Mouse (Mus musculus) gastrocnemius, postnatal 25 days (tissue): Measurements from ENCODE around the gene Ankrd52. TPM values are rescaled to one million over a fixed set of nuclear protein-coding genes. Genes with fewer than 3 reads are reported as not detected.
A peak's percentile ranks its signal among the peaks of the same experiment; 100 is the strongest.
"Not testable (repeated sequence)": the region's sequence is repeated elsewhere in the genome, so short reads cannot be mapped to it uniquely, and the experiment has no call there.

Source experiments
- DNase-seq: peaks from one replicate; pipeline ENCODE4 v3.0.0; 2022
- long read RNA-seq, 2 experiments: library from polyadenylated mRNA; stranded (forward); transcript quantifications; one replicate each; pipeline ENCODE4 v2.0.0; 2021
- total RNA-seq, 2 experiments: library from RNA; stranded (reverse); gene quantifications; 1 replicate in 1 of 2; 2 replicates in 1 of 2; pipeline ENCODE4 v1.2.3; 2021

Gene Ankrd52
- 10 to 100 TPM; 61.5 to 70.1 TPM for total RNA-seq
- long read RNA-seq, experiment 1, full-length matches to known transcripts = 1 of 23 reads
- long read RNA-seq, experiment 1, partial matches to known transcripts = 1 of 23 reads
- long read RNA-seq, experiment 1, other reads (novel, unspliced or antisense) = 21 of 23 reads
- long read RNA-seq, experiment 2, partial matches to known transcripts = 0 of 8 reads
- long read RNA-seq, experiment 2, other reads (novel, unspliced or antisense) = 8 of 8 reads

DNA sequence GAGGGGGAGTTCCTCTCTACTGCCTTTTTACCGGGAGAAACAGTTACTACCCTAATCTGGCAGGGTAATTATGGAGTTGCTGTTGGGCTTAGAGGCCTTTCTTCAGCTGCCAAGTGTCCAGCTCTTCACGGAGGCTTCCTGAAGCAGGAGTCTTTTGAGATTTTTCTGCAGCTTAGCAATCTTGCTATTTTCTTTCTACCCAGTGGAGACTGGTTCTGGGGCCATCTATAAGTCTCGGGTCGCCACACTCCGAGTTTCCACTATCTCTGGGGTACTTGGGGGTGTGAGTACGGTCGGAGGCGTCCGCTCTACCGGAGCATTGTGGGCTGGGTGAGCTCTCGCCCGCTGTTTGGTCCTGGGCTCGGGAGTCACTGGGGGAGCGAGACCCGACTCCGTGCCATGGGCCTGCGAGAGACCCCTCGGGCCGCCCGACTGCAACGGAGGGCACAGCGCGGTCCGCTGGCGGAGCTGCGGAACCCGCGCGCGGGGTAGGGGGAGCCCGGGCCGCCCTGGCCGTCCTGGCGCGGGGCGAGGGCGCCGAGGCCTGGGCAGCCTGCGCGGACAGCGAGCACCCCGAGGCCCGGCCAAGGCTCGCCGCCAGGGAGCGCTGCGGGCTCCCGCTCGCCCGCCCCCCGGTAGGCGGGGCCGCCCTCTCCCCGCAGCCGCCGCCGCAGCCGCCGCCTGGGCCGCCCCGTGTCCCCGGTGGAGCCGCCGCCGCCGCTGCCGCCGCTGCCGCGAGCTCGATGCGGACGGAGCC is at the start of gene Ankrd52:
TSS of gene Ankrd52 (plus strand) at position 661 of the 757 bp plus-strand sequence.
- DNase-seq = peak; percentile 90

DNA sequence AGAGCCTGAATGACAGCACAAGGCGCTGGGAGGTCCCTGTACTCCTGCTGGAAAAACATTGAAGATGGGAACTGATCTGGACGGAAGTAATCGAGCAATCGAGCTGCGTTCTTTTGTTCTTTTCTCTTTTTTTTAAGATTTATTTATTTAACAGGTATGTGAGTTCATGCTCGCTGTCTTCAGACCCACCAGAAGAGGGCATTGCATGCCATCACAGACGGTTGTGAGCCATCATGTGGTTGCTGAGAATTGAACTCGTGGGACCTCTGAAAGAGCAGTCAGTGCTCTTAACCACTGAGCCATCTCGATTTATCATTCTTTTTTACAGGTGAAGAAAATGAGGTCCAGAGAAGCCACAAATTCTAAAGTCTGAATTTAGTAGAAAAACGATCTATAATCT is 49.3 kb upstream of the Ankrd52 start:
- no peak for DNase-seq

DNA sequence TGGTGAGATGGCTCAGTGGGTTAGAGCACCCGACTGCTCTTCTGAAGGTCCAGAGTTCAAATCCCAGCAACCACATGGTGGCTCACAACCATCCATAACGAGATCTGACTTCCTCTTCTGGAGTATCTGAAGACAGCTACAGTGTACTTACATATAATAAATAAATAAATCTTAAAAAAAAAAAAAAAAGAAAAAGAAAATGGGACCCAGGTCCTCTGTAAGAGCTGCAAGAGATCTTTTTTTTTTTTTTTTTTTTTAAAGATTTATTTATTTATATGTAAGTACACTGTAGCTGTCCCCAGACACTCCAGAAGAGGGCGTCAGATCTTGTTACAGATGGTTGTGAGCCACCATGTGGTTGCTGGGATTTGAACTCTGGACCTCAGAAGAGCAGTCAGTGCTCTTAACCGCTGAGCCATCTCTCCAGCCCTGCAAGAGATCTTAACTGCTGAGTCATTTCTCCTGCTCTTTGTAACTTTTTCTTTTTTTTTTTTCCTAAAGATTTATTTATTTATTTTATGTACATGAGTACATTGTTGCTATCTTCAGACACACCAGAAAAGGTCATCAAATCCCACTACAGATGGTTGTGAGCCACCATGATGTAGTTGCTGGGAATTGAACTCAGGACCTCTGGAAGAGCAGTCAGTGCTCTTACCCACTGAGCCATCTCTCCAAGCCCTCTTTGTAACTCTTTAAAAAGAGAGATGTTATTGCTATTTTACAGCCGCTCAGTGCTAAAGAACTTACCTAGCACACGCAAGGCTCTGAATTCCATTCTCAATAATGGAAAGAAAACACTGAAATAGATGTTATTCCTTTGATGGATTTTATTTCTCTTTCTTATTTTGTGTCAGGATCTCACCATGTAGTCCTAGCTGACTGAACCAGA is 44.3 kb upstream of the Ankrd52 start:
- DNase-seq = not testable (repeated sequence)

DNA sequence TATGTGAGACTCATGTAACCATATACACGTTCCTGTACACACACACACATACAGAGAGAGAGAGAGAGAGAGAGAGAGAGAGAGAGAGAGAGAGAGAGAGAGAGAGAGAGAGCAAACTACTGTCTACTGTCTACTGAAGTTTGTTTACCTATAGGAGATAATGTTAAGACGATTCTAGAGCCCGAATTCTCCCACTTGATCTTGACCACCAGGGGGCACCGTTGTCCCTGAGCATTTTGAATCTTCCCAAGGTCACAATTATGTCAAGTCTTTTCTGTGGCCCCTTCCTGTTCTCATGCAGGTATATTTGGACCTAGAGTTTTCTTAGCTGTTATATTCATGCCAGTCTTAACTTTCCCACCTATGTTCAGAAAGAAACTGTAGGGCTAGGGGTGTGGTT is 41.3 kb upstream of the Ankrd52 start:
- peak; percentile 47 for DNase-seq

DNA sequence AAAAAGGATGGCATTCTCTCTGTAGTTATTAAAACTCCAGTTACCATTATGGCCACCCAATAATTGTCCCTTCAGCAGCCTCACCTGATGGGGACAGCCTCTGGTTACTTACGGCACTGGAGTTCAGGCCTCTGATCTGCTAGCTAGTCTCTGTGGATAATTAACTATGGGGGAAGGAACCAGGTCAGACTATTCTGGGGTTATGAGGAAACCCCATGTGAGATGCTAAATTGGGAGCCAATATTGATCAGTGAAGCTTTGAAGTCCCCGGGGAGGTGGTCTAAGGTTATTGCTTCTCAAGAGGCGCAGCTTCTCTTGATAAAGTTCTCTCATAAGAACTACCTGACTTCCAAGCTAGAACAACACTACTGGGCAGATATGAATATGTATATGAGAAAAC is 40.7 kb upstream of the Ankrd52 start:
- no peak for DNase-seq

DNA sequence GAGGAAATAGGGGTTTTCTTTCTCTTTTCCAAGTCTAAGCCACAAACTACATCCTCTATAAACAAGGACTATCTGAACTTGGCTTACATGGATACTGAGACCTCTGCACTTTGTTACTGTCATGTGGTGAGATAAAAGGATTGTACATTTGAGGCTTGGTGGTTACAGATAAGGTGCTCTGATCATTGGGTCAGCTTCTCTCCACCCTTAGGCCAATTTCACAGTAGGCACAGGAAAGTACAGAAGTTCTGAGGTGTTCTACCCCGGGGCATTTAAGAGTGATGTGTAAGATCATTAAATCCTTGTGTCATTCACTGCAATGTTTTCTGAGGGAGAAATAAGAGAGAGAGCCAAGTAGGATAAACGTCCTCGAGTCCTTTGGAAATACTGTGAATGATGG is 40.3 kb upstream of the Ankrd52 start:
- no peak for DNase-seq

DNA sequence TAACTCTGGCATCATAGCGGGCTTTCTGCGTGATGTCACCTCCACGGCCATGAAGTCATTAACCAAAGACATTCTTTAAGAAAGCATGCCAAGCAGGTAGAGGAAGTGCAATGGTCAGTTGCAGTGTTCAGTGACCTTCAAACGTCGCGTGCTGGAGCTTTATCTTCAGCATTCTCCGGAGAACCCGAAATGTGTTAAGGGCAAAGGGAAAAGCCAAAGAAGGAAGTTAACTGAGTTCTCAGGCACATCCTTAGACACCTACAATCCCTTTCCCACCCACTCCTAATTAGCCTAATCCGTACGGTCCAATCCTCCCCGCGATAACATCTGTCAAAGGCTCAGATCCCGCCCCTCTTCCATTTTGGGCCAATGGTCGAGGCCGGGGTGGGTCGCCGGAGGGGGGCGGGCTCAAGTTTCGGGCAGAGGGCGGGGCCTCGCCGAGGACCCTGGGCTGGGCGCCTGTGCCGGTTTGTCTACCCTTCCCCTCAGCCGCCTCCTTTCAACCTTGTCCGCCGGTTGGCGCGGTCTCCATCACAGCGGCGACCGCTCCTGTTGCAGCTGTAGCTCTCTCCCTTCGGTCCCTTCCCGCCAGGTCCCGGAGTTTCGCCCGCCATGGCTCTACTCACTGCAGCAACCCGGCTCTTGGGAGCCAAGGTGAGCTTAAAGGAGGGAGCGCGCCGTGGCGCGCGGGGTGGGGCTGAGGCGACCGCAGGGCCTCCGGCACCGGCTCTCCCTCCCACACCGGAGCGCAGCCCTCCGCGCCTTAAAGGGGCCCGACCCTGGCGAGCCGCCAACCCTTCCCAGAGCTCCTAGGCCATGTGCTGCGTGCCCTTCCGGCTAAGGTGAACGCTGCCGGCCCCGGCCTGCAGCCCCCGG is 39.4 kb upstream of the Ankrd52 start, which contains the start of gene Cs:
TSS of gene Cs (plus strand) at position 429 of the 876 bp plus-strand sequence.
- peak; percentile 98 for DNase-seq

DNA sequence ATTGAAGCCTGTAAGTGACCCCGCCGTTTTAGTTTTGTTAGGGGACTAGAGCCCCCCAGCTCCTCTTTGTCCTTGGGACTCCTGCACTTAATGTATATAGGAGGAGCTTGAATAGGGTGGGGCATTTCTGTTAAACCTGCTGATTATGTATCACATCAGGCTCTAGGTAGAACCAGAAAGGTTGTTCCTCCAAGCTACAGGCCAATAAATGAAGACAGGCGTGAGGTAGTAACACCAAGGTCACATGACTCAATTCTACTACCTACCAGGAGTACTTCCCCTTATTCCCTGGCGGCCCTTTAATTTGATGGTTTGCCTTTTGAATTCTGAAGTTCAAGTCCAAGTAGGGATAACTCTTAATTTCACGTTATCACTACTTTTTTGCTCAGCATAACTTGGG is 38.5 kb upstream of the Ankrd52 start:
- no peak for DNase-seq

DNA sequence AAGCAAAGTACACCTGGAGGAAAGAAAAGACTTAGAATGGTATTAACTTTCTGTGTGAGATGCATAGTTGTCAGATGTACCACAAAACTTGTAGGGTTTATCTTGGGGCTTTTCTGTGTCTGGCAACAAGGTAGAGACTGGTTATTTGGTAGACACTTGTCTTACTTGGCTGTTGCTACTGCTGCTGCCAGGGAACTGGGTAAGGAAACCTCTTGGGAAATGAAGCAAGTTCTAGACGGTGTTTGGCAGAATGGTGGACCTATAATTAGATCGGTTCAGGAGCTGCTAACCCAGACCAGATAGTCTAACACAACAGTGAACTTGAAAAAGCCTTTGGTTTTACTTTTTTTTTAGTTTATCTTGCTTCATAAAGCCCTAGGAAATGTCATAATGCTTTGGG is 38.0 kb upstream of the Ankrd52 start:
- DNase-seq = peak; percentile 42

DNA sequence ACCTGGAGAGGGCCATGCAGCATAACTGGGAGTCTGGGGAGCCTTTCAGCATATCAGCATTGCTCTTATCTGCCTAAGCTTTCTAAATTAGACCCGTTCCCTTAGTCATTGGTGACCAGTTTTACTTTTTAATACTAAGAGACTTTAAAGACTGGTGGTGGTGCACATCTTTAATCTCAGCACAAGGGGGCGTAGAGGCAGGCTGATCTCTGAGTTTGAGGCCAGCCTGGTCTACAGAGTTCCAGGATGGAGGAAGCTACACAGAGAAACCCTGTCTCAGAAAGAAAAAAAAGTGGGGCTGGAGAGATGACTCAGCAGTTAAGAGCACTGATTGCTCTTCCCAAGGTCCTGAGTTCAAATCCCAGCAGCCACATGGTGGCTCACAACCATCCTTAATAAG is 36.7 kb upstream of the Ankrd52 start:
- DNase-seq = no peak

DNA sequence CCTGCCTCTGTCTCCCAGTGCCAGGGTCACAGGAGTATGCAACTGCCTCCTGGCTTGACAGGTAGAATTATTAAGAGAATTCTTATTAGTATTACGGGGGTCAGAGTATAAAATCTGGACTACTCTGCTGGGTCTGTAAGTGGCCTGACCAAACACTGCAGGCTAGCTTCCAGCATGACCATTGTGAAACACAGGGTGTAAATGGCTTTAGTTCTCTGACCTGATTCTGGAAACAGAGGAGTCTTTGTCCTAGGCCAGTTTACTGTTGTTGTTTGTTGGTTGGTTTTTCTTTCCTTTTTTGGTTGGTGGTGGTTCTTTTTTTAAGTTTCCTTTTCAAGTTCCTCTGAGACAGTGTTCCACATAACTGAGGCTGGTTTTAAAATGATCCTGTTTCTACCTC is 33.5 kb upstream of the Ankrd52 start:
- no peak for DNase-seq

DNA sequence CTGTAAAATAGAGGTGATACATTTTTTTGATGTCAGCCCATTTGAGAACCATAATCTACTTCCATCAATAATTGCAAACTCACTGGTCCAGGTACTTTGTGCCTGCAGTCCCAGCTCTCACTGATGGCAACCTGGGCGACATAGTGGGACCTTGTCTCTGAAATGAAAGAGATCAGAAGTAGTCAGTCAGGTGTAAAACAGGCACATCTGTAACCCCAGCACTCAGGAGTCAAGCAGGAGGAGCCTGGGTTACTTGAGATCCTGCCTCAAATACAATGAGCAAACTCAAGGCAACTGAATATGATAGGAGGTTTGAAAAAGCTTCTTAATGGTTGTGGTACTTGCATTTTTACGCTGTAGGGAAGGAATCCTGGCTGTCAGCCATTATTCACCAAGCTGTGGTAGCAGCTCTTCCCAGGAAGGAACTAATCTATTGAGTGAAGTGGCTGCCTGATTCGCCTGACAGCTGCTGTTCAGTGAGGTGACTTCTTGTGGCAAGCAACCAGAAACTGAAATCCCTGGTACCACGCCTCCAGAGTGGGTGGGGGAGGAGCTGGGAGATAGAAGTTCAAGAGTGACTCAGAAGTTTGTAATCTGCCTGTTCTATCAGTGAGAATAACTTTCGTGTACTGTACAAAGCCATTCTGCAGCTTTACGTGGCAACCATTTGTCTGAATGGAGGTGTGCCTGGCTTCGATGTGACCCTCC is 32.2 kb upstream of the Ankrd52 start:
- peak; percentile 78 for DNase-seq

DNA sequence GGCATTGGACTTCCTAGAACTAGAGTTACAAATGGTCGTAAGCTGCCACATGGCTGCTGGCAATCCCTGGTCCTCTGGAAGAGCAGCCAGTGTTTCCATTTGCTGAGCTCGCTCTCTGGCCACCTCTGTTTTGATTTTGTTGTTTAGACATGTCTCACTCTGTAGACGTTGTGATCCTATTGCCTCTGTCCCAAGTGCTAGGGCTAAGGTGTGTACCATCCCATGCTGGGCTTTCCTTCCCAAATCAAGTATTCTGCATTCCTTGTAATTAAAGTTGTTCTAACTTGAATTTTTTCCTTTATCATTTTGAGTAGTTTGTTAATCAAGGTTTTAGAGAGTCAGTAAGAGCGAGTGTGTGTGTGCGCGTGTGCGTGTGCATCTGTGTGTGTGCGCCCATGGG is 29.4 kb upstream of the Ankrd52 start:
- DNase-seq = no peak

DNA sequence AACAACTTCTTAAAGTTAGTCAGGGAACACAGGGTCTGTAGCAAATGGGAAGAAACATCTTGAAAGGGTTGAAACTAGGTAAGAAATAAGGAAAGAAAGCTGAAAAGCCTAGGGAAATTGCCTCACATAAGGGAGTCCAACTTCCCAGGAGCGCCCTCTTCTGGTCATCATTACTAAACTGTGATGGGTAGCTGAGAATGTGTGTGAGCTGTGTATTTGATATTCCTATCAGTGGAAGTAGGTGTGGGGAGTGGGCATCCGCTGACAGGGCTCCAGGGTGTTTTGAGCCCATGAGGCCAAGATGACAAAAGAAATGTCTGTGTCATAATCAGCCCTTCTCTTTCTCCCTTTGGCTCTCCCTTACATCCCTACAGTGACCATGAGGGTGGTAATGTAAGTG is 18.1 kb upstream of the Ankrd52 start:
- no peak for DNase-seq

DNA sequence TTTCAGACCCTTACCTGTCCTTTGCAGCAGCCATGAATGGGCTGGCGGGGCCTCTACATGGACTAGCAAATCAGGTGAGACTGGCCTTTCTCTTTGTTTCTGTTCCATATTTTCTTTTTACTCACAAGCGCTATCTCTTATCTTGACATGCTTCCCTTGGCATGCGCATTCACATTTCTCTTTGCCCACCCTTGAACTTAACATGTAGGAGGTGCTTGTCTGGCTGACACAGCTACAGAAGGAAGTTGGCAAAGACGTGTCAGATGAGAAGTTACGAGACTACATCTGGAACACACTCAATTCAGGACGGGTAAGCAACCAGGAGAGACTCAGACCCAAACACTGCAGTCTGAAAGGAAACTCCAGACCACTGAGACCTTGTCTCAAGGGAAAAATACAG is 17.7 kb upstream of the Ankrd52 start:
- no peak for DNase-seq

DNA sequence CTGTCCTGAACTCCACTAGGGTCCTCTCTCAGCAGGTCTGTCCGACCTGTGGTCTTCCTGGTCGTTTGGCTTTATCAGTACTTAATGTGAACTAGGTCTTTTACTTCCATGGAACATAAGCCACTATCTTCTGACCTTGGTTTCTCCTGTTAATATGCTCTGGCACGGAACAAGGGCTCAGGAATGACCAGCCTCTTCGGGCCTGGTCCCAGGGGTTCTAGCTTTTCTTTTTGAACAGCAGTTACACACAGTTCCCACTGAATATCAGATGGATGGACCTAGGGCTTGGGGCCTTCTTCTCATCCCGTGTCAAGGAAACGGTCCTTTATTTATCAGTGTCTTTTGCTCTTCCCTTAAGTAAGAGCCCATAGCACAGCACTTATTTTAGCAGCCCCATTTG is 15.1 kb upstream of the Ankrd52 start:
- no peak for DNase-seq

DNA sequence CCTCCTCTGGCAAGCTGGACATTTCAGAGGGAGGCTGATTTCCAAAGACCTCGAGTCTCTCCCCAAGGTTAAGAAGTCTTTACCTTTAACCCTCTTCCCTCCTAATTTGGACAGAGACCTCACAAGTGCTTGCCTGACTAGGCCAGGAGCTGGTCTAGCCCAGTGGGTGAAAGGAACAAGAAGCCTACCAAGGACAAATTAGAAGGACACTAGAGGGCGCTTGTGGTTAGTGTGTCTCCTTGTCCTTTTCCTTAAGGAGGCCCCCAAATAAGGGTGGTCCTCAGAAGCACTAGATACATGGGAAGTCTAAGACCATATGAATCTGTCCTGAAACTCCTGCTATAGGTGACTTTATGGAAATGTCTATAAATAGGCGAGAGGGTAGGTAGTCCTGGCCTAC is 14.3 kb upstream of the Ankrd52 start:
- DNase-seq = no peak

DNA sequence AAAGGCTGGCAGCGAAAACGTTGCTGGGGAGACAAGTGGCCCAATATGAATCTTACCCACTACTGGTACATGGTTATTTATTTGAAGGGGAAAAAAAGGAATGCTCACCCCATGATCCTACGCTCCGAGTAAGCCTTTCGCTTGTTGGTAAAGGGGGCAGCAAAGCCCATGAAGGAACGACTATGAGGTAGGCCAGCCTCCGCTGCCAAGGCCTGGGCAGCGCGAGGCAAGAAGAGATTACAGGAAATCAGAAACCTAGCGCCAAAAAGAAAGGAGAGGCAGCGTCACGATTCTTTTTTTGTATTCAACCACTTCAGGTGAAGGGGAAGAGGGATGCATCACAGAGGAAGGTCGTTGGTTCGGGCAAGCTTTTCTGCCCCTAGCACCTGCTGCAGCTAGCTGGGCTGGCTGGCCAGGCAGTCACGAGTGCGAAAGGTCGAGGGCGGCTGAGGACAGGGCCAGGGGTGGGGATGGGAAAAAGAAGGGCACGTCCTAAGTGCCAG is 9.0 kb upstream of the Ankrd52 start:
- DNase-seq = peak; percentile 85

DNA sequence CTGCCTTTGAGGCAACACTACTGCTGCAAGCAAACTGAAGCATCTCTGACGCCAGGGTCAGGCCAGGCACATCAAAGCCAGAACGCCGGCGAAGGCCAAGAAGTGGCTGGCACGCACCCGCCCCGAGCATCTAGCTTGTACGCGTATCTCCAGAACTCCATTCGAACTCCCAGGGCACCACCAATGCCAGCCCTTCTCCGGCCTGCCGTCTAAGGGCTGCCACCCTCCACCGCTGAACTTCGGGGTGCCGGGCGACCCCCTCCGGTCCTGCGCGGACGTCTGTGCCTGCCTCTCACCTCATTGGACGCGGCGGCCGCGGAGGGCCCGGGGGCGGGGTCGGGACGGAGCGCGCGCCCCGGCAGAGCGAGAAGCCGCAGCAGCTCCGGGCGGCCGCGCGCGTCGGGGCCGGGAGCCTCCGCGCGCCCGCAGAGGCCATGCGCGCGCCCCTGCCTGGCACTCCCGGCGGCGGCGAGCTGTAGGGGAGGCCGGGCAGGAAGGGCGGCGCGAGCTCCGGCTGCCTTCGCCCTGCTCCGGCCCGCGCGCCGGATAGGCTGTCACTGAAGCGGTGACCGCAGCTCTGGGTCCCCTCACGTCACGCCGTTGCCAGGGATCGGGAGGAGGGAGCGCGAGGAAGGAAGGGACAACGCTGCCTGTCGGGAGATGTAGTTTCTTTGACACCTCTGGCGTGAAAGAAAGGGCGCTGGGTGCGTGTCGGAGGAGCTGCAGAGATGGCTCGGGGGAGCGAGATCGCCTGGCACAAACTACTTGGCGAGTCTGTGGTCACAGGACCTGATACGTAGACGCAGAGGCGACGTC is 8.3 kb upstream of the Ankrd52 start, which contains the start of gene Coq10a:
TSS of gene Coq10a (minus strand) at position 596 of the 816 bp plus-strand sequence.
- DNase-seq = peak; percentile 95

DNA sequence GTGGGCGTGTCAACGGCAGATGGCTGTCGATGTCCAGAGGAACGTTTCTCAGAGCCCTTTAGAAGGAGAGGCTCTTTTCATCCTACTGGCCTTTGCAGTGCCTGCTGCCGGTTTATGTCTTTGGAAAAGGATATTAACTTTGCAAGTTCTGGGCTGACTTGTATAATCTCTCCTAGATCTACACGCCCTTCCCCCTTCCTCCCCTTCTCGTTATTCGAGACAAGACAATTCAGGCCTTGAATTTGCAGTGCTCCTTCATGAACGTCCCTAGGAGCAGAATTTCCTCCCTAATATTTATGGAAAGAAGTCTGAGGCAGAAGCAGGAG is 7.7 kb upstream of the Ankrd52 start:
- DNase-seq = no peak
